Mouse (Mus musculus) spleen, adult 2 months (tissue): ENCODE data around the gene Smim24.

Experiments used
- CTCF ChIP-seq: fragments of 200-500 bp; IDR thresholded peaks from 2 replicates; pipeline ENCODE4 v1.5.1; 2011; ENCODE audit warnings: mild to moderate bottlenecking, inconsistent platforms; ENCODE audit not compliant: insufficient read depth, insufficient read length, insufficient replicate concordance; ENCODE audit errors: extremely low read depth
- POLR2A ChIP-seq: fragments of 200-500 bp; IDR thresholded peaks from 2 replicates; pipeline ENCODE4 v1.6.1; 2011; ENCODE audit warnings: low read depth, low read length, inconsistent platforms

DNA sequence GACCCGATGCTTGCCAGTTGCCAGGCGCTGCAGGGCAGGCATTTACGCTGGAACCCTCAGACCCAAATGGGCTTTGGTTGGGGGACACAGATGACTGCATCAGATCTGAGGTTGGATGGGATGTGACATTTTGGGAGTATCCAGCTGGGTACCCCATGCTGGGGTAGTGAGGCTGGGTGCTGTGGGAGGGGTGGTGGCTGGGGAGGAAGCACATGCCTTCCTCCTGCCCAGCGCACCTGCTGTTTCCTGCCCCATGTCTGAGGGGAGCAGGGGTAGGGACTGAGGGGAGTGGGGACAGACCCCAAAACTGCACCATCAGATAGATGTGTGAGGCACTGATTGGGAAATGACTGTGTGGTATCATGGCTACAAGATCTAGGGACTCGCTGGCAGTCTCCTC is 3.9 kb downstream of the Smim24 start:
- no peak for TF ChIP-seq POLR2A
- TF ChIP-seq CTCF, result no peak
